Mouse (Mus musculus): ENCODE results near the gene Dapp1. TPM values are rescaled to one million over a fixed set of nuclear protein-coding genes. Genes with fewer than 3 reads are reported as not detected.
"Not testable (repeated sequence)": the region's sequence is repeated elsewhere in the genome, so short reads cannot be mapped to it uniquely, and the experiment has no call there.

The Dapp1 gene
- total RNA-seq, 2 experiments from 2014 or later: 3.5 to 4.5 TPM

GRCm38 (mm10) chr3:137927010-137927409, 54.3 kb downstream of the Dapp1 start:
- no peak for DNase-seq (ENCODE audit: low spot score in 2 of 2)

- no peak for DNase-seq (ENCODE audit: low spot score in 2 of 2)
Measured at GRCm38 (mm10) chr3:137920594-137920993, 60.8 kb downstream of the Dapp1 start.

- no peak for DNase-seq (ENCODE audit: low spot score in 2 of 2)
Measured at GRCm38 (mm10) chr3:137919398-137919797, 61.9 kb downstream of the Dapp1 start.

GRCm38 (mm10) chr3:137918932-137919311, 62.4 kb downstream of the Dapp1 start:
- DNase-seq (ENCODE audit: low spot score in 2 of 2): peak; percentile 6 to 21

GRCm38 (mm10) chr3:137918172-137918931, 63.0 kb downstream of the Dapp1 start, which contains the start of gene Lamtor3:
Lamtor3 (plus strand) TSS chr3:137918506.
- peak; percentile 84 to 91 for DNase-seq (ENCODE audit: low spot score in 2 of 2)

GRCm38 (mm10) chr3:137917694-137918171, 63.6 kb downstream of the Dapp1 start:
- DNase-seq (ENCODE audit: low spot score in 2 of 2): no peak

GRCm38 (mm10) chr3:137914567-137914966, 66.8 kb downstream of the Dapp1 start:
- DNase-seq (ENCODE audit: low spot score in 2 of 2): not testable (repeated sequence)

GRCm38 (mm10) chr3:137913093-137913492, 68.3 kb downstream of the Dapp1 start:
- no peak for DNase-seq (ENCODE audit: low spot score in 2 of 2)

GRCm38 (mm10) chr3:137900149-137900548, 81.2 kb downstream of the Dapp1 start:
- peak in 1 of 2 experiments; percentile 3 for DNase-seq (ENCODE audit: low spot score in 2 of 2)

GRCm38 (mm10) chr3:137897685-137898084, 83.7 kb downstream of the Dapp1 start:
- DNase-seq (ENCODE audit: low spot score in 2 of 2): no peak

GRCm38 (mm10) chr3:137896867-137897266, 84.5 kb downstream of the Dapp1 start:
- DNase-seq (ENCODE audit: low spot score in 2 of 2): no peak

- DNase-seq (ENCODE audit: low spot score in 2 of 2): no peak
Measured at GRCm38 (mm10) chr3:137896386-137896785, 85.0 kb downstream of the Dapp1 start.

- no peak for DNase-seq (ENCODE audit: low spot score in 2 of 2)
Measured at GRCm38 (mm10) chr3:137895196-137895595, 86.1 kb downstream of the Dapp1 start.

GRCm38 (mm10) chr3:137893789-137894188, 87.6 kb downstream of the Dapp1 start:
- no peak for DNase-seq (ENCODE audit: low spot score in 2 of 2)

GRCm38 (mm10) chr3:137892118-137892517, 89.2 kb downstream of the Dapp1 start:
- no peak for DNase-seq (ENCODE audit: low spot score in 2 of 2)

- no peak for DNase-seq (ENCODE audit: low spot score in 2 of 2)
Measured at GRCm38 (mm10) chr3:137891089-137891488, 90.3 kb downstream of the Dapp1 start.

- DNase-seq (ENCODE audit: low spot score in 2 of 2): no peak
Measured at GRCm38 (mm10) chr3:137887961-137888360, 93.4 kb downstream of the Dapp1 start.

- no peak for DNase-seq (ENCODE audit: low spot score in 2 of 2)
Measured at GRCm38 (mm10) chr3:137881093-137881492, 100.3 kb downstream of the Dapp1 start.

Other genes starting within 250 kb of the Dapp1 start
- 100 to 1,000 TPM; 196 to 220 TPM for gene H2afz, start 117.1 kb downstream of the Dapp1 start, total RNA-seq (2021)
- 10 to 100 TPM; 46.0 to 46.1 TPM for gene Dnajb14, start 113.9 kb downstream of the Dapp1 start, total RNA-seq (2021)
- 10 to 100 TPM; 74.2 to 75.0 TPM for gene Lamtor3, start 63.0 kb downstream of the Dapp1 start, total RNA-seq (2021)
- 1 to 10 TPM; 2.2 to 3.9 TPM for gene 1110002E22Rik, start 83.5 kb upstream of the Dapp1 start, total RNA-seq (2021)
- under 1 TPM in 1 of 2 experiments, not detected in 1; 0.21 TPM for gene Gm5105, start 85.8 kb upstream of the Dapp1 start, total RNA-seq (2021)
- gene Trmt10a, start 161.9 kb upstream of the Dapp1 start, total RNA-seq (2021): 1 to 10 TPM; 4.0 to 4.9 TPM
- gene Mttp, start 163.4 kb upstream of the Dapp1 start, total RNA-seq (2021): 1 to 10 TPM; 6.1 to 8.5 TPM
- gene 4930579F01Rik, start 212.3 kb upstream of the Dapp1 start, total RNA-seq (2021): not detected
- not detected for gene Adh7, start 236.2 kb upstream of the Dapp1 start, total RNA-seq (2021)